Mouse (Mus musculus): ENCODE measurements around the gene Ikbke. TPM values are rescaled to one million over a fixed set of nuclear protein-coding genes. Genes with fewer than 3 reads are reported as not detected.

Ikbke gene
- polyA plus RNA-seq, 1 experiment from 2014 or later = 23.5 TPM

DNA sequence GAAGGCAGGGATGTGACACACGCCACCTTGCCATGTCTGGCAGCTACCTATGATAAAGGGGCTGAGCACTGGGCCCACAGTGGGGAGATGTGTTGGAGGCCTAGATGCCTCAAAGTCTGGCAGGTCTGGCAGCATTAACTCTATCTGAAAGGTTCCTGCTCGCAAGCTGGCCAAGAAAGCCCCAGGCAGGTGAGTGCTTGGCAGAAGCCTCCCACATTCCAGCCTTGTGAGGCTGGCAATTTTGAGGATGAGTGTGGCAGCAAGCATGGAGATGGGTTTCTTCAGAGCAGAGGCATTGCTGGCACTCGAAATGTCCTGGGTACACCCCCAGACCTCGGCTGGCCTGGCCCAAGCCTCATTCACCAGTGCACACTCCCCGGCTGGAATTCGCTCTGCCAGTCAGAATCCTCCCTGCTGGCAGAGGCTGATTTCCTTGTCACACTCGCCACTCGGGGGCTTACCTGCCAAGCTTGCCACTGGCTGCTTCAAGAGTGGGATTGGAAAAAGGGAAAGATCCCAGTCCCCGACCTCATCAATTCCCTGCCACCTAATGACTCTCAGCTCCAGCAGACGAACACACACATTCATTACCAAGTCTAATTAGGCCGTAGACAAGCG, 39.7 kb downstream of the Ikbke start:
- no peak for DNase-seq (ENCODE audit: low spot score)

DNA sequence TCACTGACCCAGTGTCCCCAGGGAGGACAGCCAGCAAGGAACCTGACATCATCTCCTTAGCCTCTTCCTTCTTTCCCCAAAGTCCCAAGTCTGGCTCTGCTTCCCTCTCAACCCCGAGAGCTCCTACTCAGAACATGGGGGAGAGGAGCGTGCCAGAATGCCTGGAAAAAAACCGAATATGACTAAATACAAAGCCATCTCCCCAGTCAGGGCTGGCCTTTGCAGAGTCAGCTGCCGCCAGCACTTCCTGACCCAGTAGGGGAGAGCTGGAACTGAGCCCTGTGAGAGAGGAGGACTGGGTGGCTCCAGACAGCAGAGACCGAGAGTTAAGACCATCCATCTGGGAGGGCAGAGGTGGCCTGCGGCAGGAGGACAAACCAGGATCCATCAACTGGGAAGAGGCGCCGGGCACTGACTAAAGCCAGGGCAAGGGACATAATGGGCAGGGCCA, 40.5 kb downstream of the Ikbke start:
- DNase-seq (ENCODE audit: low spot score) = no peak

DNA sequence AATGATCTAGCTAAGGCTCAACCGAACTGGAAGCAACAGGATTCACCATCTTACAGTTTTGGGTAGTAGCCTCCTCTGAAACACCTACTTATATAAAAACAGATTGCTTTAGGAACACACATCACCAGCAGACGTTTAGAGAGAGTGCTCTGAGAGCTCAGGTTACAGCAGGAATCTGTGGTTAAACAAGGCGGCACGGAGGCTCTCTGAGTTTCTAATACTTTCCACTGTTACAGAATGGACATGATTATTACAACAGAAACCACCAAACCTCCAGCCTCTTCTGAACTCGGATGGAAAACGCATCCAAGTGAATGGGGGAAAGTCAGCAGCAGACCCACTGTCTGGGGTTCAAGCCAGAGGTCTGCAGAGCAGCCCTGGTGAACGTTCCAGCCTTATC, 43.3 kb downstream of the Ikbke start:
- no peak for DNase-seq (ENCODE audit: low spot score)

DNA sequence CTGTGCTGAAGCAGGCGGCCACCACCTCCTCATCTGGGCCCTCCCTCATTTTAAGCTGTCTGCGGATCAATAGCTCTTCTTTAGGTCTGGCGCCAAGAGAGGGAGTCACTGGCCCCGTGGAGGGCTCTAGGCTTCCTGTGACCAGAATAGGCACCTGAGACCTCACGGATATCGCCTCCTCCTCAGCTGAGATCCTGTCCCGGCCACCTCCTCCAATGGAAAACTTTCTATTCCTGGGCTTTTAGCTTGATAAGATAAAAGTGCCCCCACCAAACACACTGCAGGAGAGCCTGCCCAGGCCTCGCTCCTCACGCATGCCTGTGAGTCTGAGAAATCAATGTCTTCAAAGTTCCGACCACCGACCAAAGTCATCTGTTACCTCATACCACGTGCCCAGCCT, 45.9 kb downstream of the Ikbke start:
- DNase-seq (ENCODE audit: low spot score) = no peak

DNA sequence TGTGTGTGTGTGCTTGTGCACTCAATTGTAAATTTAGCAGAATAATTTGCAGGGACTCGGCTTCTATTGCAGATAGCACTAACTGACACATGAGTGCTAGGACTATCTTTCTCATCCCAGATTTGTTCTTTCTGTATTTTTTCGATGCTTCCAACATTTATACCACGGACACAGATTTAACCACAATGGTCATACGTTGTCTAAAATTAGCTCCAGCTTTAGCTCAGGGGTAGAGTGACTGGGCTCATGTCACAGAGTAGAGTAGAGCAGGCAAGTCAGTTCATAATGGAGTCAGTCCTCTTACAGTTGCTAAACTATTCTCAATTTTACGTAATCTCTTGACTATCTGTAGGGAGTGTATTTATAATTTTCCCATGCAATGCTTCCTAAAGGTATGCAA, 50.7 kb downstream of the Ikbke start:
- no peak for DNase-seq (ENCODE audit: low spot score)

DNA sequence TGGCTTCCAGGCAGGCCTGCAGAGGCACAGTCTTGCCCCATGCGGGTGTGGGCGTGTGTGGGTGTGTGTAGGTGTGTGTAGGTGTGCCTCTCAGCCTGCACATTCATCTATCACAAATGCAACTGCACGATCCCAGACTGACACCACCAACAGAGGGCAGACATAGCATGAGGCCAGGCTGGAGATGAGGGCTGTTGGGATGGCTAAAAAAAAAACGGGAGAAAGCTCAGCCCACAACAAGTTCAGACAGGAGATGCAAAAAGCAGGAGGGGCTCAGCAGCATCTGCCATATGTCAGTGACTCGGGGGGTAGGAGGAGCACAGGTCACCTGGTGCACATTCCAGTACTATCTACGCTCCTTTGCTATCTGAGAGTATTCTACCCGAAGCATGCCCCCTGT, 51.2 kb downstream of the Ikbke start:
- no peak for DNase-seq (ENCODE audit: low spot score)

DNA sequence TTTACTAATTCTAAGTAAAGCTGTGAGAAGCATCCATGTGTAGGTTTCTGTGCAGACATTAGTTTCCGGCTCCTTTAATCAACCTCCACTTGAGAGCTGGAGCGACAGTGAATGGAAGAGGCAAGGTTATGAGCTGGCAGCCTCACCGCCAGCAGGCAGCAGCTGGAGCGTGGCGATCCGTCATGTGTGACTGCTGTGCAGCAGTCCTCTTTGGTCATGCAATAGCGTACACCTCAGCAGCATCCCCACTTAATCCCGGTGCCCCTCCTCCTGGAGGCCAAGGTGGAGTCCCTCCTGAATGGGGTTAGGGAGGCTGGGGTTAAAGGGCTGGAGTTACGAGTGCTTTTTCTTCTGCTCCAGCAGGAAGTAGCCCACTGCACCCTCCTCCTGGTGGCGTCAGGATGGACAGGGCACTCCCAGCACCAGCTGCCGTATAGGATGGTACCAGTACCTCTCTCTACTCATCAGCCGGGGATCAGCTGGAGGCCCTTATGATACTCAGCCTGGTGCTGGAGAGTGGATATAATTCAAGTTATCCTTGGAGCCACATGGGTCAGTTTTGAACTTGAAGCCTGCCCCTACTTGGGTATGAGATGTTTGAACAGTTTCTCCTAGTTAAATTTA, 54.4 kb downstream of the Ikbke start:
- no peak for DNase-seq (ENCODE audit: low spot score)

DNA sequence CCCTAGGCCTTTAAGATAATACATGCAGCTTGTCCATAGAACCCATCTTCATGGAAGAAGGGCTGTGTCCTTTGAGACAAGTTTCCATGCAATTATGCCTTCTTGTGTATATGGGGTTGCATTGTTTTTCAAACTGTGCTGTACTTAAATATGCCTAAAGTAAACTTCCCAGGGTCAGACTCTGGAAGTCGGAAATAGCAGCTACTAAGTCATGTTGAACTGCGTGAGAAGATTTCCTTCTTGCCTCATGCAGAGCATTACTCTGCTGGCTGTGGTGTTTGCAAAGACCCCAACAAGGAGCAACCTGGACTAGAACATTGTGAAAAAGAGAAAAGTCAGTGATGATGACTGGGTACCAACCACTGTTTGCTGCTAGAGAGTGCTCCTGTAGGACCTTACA, 56.1 kb downstream of the Ikbke start:
- DNase-seq (ENCODE audit: low spot score) = no peak

DNA sequence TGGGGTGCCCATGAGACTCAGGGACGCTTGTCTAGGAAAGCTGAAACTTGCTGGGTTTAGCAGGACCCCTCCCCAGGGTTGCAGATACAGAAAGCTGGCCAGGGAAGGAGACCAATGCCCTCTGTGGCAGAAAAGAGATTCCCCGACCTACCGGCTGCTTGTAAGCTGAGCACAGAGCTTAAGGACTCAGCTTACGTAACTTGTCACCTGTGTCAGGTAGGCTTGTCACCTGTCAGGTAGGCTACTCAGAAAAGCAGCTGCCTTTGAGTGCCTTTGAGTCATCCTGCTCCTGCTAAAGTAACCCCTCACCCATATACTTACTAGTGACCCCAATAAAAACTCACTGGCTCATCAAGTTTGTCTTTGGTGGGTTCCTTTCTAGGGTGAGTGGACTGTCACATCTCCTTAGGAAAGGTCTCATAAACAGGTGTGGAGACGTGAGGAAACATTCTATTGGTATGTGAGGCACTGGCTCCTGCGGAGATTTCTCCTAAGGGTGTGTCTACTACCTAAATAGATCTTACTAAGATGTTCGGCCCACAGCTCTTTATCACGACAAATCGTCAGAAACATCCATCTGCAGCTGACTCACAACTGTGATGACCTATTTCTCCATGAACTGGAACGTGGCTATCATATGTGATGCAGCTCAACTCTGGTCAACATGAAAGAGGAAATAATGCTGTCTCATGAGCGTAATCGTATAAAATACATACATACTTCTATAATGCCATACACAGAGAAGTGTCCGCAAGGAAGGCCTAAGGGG, 57.4 kb downstream of the Ikbke start:
- no peak for DNase-seq (ENCODE audit: low spot score)

DNA sequence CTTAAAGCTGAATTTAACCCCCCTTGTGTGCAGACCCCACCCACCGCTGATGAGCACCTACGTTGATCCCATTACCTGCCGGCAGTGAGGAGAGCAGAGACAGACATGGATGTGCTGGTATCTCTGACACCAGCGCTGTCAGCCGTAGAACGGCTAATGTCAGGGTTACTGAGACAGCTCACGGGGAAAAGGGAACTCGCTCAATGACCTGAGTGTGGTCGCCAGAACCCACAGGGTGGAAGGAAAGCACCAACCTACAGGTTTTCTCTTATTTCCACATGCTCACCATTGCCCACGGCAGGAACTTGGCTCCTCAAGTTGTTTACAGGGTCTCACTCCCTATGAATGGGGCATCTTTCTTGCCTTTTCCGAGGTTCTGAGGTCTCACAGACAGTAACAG, 60.5 kb downstream of the Ikbke start:
- DNase-seq (ENCODE audit: low spot score) = no peak

DNA sequence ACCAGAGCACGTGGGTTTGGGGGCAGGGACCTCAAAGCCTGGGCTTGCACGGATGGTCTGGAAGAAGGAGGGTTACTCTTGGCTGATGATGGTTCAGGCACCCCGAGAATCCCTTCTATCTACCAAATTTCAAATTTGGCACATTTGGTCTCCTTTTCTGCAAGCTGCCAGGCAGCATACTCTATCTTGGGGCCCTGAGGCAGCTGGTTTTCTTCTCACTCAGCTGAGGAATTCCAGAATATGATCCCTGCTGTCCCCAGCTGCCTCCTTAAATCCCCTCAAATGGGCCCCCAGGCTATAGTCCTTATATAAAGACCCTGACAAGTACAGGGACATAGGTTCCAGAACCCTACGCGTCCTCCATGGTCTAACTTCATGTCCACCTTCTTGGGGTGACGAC, 66.0 kb downstream of the Ikbke start:
- no peak for DNase-seq (ENCODE audit: low spot score)

DNA sequence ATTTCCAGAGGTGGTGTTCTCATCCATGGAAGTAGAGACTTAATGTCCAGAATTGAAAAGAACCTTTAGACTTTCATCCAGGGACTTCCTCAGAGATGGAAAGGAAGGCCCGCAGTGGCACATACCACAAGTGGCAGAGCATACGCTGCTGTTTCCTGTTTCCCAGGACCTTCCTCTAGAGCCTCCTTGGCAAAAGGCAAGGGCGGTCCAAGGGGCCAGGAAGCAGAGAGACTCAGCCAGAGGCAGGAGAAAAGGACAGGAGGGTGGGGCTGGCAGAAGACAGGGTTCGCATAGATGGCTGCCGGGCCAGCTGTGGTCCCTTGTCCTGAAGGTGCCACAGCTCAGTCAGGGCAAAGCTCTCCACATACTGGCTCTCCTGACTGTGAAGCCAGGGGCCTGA, 66.5 kb downstream of the Ikbke start:
- DNase-seq (ENCODE audit: low spot score) = no peak

DNA sequence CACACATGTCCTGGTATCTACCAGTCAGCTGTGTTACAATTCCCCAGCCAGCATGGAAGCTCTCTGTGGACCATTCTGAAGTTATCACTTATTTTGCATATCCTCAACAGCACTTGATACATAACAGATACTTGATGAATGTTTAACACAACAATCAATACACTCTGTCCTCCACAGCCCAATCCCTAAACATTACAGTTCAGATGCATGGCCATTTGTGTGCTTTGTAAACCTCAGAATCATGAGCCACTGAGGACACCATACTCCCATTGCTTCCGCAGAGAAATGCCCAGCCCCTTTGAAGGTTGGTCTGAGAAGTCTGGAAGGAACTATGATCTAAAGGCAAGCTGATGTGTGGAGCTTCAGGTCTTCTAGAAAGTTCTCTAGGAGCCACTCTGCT, 67.8 kb downstream of the Ikbke start:
- no peak for DNase-seq (ENCODE audit: low spot score)

DNA sequence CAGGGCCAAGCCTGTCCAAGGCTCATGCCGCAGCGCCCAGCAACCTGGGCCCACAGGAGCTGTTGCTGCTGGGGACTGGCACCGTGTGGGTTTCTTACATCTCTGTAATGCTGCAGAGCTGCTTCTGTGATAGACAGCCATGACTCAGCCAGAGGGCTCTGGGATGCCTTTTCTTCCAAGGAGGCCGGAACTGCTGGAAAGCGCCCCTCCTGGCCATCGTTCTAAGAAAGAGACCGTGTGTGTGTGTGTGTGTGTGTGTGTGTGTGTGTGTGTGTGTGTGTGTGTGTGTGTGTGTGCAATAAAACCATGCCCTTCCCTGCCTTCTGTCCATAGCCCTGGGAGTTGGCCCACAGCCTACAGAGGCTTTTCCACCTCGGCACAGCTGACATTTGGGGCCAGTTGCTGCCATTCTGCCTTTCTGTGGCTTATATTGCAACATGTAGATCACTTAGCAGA, 69.4 kb downstream of the Ikbke start:
- DNase-seq (ENCODE audit: low spot score) = no peak

DNA sequence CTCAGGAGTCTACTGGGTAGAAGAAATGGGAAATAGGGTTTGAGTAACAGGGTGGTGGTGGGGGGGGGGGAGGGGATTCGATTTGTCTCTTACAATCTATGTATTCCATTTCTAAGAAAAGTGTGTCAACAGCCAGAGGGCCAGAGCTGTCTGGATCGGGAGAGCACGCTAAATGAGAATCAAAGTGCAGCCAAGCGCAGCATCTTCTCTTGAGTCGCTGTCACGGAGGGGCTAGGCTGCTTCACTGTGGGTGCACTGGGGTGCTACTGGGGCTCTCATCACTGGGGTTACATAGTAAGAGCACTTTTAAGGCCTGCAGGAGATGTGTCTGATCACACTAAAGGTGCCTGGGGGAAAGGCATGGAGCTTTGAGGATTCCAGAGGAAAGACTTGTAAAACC, 70.6 kb downstream of the Ikbke start:
- DNase-seq (ENCODE audit: low spot score) = no peak

DNA sequence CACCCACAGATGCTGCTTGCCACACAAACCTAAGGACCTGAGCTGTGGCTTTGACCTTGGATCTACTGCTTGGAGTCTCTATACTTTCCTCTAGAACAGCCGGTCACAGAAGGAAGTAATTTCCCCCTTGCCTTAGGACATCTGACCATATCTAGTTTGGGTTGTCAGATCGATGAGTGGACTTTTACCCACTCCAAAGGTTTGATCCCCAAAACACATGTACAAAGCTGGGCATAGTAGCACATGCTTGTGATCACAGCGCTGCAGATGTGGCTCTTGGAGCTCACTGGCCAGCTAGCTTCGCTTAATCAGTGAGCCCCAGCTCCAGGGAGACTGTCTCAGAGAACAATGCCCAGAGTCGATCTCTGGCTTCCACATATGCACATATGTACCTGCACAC, 71.3 kb downstream of the Ikbke start:
- DNase-seq (ENCODE audit: low spot score) = no peak

DNA sequence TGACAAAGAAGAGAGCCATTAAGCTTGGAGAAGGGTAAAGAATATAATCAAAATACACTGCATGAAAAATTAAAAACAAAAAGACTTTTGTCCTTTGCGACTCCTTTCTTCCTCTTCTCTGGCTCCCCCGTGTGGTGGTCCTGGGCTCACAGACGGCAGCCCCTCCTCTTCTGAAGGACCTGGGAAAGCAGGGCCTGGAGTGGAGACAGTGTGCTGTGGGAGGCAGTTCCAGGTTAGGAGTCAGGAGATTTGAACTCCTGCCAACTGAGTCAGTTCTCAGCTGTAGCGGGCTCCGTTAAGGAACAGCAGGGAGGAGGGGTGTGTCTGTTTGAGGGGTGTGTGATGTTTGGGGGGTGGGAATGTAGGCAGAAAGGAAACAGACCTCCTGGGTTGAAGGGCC, 71.9 kb downstream of the Ikbke start:
- DNase-seq (ENCODE audit: low spot score) = peak; percentile 75

DNA sequence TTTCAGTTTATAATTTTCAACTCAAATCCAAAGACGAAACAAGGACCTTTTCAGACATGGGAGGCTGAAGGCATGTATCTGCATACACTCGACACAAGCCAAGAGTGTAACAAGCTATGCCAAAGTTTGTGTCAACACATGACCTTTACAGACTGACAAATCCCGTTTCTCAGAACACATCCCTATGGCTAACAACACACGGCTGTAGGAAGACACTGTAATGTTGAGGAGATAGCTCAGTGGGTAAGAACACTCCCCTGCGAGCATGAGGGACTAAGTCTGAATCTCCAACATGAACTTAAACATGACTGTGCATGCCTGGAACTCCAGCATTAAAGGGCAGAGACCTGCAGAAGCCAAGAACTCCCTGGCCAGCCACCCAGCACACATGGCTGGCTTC, 73.1 kb downstream of the Ikbke start:
- no peak for DNase-seq (ENCODE audit: low spot score)

DNA sequence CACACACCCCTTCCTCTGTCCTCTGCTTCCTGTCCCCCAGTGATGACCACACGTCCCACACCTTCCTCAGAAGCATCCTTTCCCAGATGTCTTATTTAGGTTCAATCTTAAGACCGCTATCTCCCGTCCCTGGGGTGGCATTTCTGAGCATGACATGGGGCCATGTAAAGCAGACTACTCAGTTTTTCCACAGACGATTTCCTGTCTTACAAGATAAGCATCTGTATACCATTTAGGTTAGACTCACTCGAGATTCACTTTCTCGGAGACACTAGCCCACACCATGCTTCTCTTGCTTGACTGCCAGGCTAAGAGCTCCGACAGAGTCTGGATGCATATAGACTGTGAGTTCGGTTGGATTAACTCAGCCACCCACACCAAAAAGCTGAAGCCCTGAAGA, 74.9 kb downstream of the Ikbke start:
- peak; percentile 82 for DNase-seq (ENCODE audit: low spot score)

Data from thymus, postnatal 0 days (tissue).